Mouse (Mus musculus) kidney, embryonic 16.5 days (tissue): ENCODE measurements at regions not wholly inside any gene's neighbourhood (a gene's known extent, or its start where the extent isn't known, plus 50 kb on each side); places are given as distances from the start of the nearest gene placed in this dataset.

Source experiments
- ATAC-seq: fragments of 200-750 bp; cut with Nextera tagmentation; 2 replicates; pipeline ENCODE4 v1.8.0; 2017; ENCODE audit warnings: moderate TSS enrichment; ENCODE audit not compliant: low FRiP score, low TSS enrichment
- H3K27ac ChIP-seq: fragments of 300-500 bp; sonication (generic); 2 replicates; pipeline ENCODE4 v1.5.1; 2014; ENCODE audit warnings: low read length
- H3K27me3 ChIP-seq: fragments of 300-500 bp; sonication (generic); 2 replicates; pipeline ENCODE4 v1.6.1; 2014; ENCODE audit warnings: low read length, control low read depth, mixed read lengths; ENCODE audit not compliant: insufficient read depth
- H3K36me3 ChIP-seq: fragments of 300-500 bp; sonication (generic); 2 replicates; pipeline ENCODE4 v1.6.1; 2014; ENCODE audit warnings: low read length, control low read depth, mixed read lengths; ENCODE audit not compliant: insufficient read depth
- H3K4me1 ChIP-seq: fragments of 300-500 bp; sonication (generic); 2 replicates; pipeline ENCODE4 v1.6.1; 2014; ENCODE audit warnings: low read length, control low read depth, mixed read lengths; ENCODE audit not compliant: insufficient read depth
- H3K4me2 ChIP-seq: fragments of 300-500 bp; sonication (generic); replicated peaks from 2 replicates; pipeline ENCODE4 v1.6.1; 2014; ENCODE audit warnings: low read depth, low read length
- H3K4me3 ChIP-seq: fragments of 300-500 bp; sonication (generic); 2 replicates; pipeline ENCODE4 v1.5.1; 2014; ENCODE audit warnings: mild to moderate bottlenecking, low read length
- H3K9ac ChIP-seq: fragments of 300-500 bp; sonication (generic); replicated peaks from 2 replicates; pipeline ENCODE4 v1.6.1; 2014; ENCODE audit warnings: low read length
- H3K9me3 ChIP-seq: fragments of 300-500 bp; sonication (generic); 2 replicates; pipeline ENCODE4 v1.6.1; 2016; ENCODE audit warnings: low read length, control low read depth
- WGBS: fragments of 180-500 bp; shearing (Covaris S2); extraction: QIAGEN DNeasy Blood & Tissue Kit; methylation state at CpG from one replicate; pipeline ENCODE4 v1.1.7; 2014; 5-methylcytosine and 5-hydroxymethylcytosine counted together

GRCm38 (mm10) chr7:72464658-72465057 is 158.2 kb upstream of the Mctp2 start:
- Histone ChIP-seq H3K9me3 (no peaks in the 10 kb centered on the region), H3K27me3 (no peaks in the 10 kb centered on the region), H3K4me2 (no peak overlapping the region), H3K9ac (no peak overlapping the region), H3K27ac (no peak overlapping the region), H3K4me1 (no peaks in the 10 kb centered on the region), H3K4me3 (no peak overlapping the region), H3K36me3 (no peaks in the 10 kb centered on the region)
- 78% methylated on average over 1 of the region's 1 CpGs for WGBS
- ATAC-seq, result no peak

- H3K4me3 ChIP-seq, result no peak overlapping the region
- H3K36me3 ChIP-seq, result no peaks in the 10 kb centered on the region
- 62% methylated on average over 2 of the region's 2 CpGs for WGBS
- H3K4me2 ChIP-seq, result no peak overlapping the region
- no peak overlapping the region for H3K27ac ChIP-seq
- ATAC-seq, result no peak
- no peaks in the 10 kb centered on the region for H3K4me1 ChIP-seq
- peaks cover 3% of the 10 kb centered on the region; the same call in 1 of the 2 replicates for H3K9me3 ChIP-seq
- H3K9ac ChIP-seq, result no peak overlapping the region
- no peaks in the 10 kb centered on the region for H3K27me3 ChIP-seq
These were observed 163.3 kb upstream of the Mctp2 start for GRCm38 (mm10) chr7:72469691-72470090.

GRCm38 (mm10) chr7:72474751-72475150 is 168.3 kb upstream of the Mctp2 start:
- no peak for ATAC-seq
- H3K9me3 ChIP-seq, result peaks cover 3% of the 10 kb centered on the region; the same call in 1 of the 2 replicates
- no peaks in the 10 kb centered on the region for H3K27me3 ChIP-seq
- 38% methylated on average over 4 of the region's 4 CpGs for WGBS
- H3K36me3 ChIP-seq, result no peaks in the 10 kb centered on the region
- no peak overlapping the region for H3K9ac ChIP-seq
- no peaks in the 10 kb centered on the region for H3K4me1 ChIP-seq
- no peak overlapping the region for H3K4me3 ChIP-seq
- H3K4me2 ChIP-seq, result no peak overlapping the region
- H3K27ac ChIP-seq, result no peak overlapping the region

GRCm38 (mm10) chr7:72478936-72479335 is 172.5 kb upstream of the Mctp2 start:
- Histone ChIP-seq H3K4me1 (no peaks in the 10 kb centered on the region), H3K36me3 (no peaks in the 10 kb centered on the region), H3K27me3 (no peaks in the 10 kb centered on the region), H3K9ac (no peak overlapping the region), H3K9me3 (peaks cover under 1% of the 10 kb centered on the region; the same call in 1 of the 2 replicates), H3K4me3 (no peak overlapping the region), H3K4me2 (no peak overlapping the region), H3K27ac (no peak overlapping the region)
- whole genome bisulfite sequencing, result 76% methylated on average over 1 of the region's 1 CpGs
- ATAC-seq, result no peak

GRCm38 (mm10) chr7:72481275-72481674 is 174.9 kb upstream of the Mctp2 start:
- H3K4me2 ChIP-seq, result no peak overlapping the region
- H3K27me3 ChIP-seq, result no peaks in the 10 kb centered on the region
- H3K36me3 ChIP-seq, result no peaks in the 10 kb centered on the region
- H3K9ac ChIP-seq, result no peak overlapping the region
- H3K9me3 ChIP-seq, result no peaks in the 10 kb centered on the region
- H3K4me3 ChIP-seq, result no peak overlapping the region
- H3K4me1 ChIP-seq, result no peaks in the 10 kb centered on the region
- 91% methylated on average over 2 of the region's 2 CpGs for WGBS
- H3K27ac ChIP-seq, result no peak overlapping the region
- ATAC-seq, result no peak

- H3K9me3 ChIP-seq, result no peaks in the 10 kb centered on the region
- no peak overlapping the region for H3K9ac ChIP-seq
- H3K4me1 ChIP-seq, result no peaks in the 10 kb centered on the region
- no peak for ATAC-seq
- no peaks in the 10 kb centered on the region for H3K27me3 ChIP-seq
- no peak overlapping the region for H3K27ac ChIP-seq
- no peak overlapping the region for H3K4me3 ChIP-seq
- no peak overlapping the region for H3K4me2 ChIP-seq
- H3K36me3 ChIP-seq, result no peaks in the 10 kb centered on the region
These were observed 183.8 kb upstream of the Mctp2 start for GRCm38 (mm10) chr7:72490161-72490560.

- H3K36me3 ChIP-seq, result no peaks in the 10 kb centered on the region
- no peak overlapping the region for H3K9ac ChIP-seq
- H3K4me1 ChIP-seq, result no peaks in the 10 kb centered on the region
- H3K27me3 ChIP-seq, result no peaks in the 10 kb centered on the region
- no peak for ATAC-seq
- no peak overlapping the region for H3K4me3 ChIP-seq
- no peaks in the 10 kb centered on the region for H3K9me3 ChIP-seq
- H3K4me2 ChIP-seq, result no peak overlapping the region
- H3K27ac ChIP-seq, result no peak overlapping the region
These were observed 186.9 kb upstream of the Mctp2 start for GRCm38 (mm10) chr7:72493292-72493691.

- Histone ChIP-seq H3K27me3 (no peaks in the 10 kb centered on the region), H3K9me3 (no peaks in the 10 kb centered on the region), H3K27ac (no peak overlapping the region), H3K4me2 (no peak overlapping the region), H3K9ac (no peak overlapping the region), H3K4me1 (no peaks in the 10 kb centered on the region), H3K36me3 (no peaks in the 10 kb centered on the region), H3K4me3 (no peak overlapping the region)
- WGBS, result 43% methylated on average over 7 of the region's 7 CpGs
- no peak for ATAC-seq
These were observed 190.7 kb upstream of the Mctp2 start for GRCm38 (mm10) chr7:72496933-72497631.

GRCm38 (mm10) chr7:72498562-72499230 is 192.3 kb upstream of the Mctp2 start:
- H3K4me1 ChIP-seq, result no peaks in the 10 kb centered on the region
- H3K36me3 ChIP-seq, result no peaks in the 10 kb centered on the region
- no peak overlapping the region for H3K27ac ChIP-seq
- no peak overlapping the region for H3K4me2 ChIP-seq
- ATAC-seq, result no peak
- H3K9ac ChIP-seq, result no peak overlapping the region
- no peaks in the 10 kb centered on the region for H3K27me3 ChIP-seq
- no peak overlapping the region for H3K4me3 ChIP-seq
- WGBS, result 59% methylated on average over 4 of the region's 4 CpGs
- no peaks in the 10 kb centered on the region for H3K9me3 ChIP-seq

- no peak overlapping the region for H3K4me3 ChIP-seq
- no peak overlapping the region for H3K4me2 ChIP-seq
- no peak overlapping the region for H3K9ac ChIP-seq
- H3K9me3 ChIP-seq, result no peaks in the 10 kb centered on the region
- no peaks in the 10 kb centered on the region for H3K4me1 ChIP-seq
- no peaks in the 10 kb centered on the region for H3K36me3 ChIP-seq
- WGBS, result 78% methylated on average over 5 of the region's 5 CpGs
- no peak overlapping the region for H3K27ac ChIP-seq
- ATAC-seq, result no peak
- H3K27me3 ChIP-seq, result no peaks in the 10 kb centered on the region
These were observed 193.4 kb upstream of the Mctp2 start for GRCm38 (mm10) chr7:72499788-72500187.
